Mouse (Mus musculus): Measurements from ENCODE around the gene Rasl12.

The Rasl12 gene

GRCm38 (mm10) chr9:65444692-65445091, 46.4 kb downstream of the Rasl12 start:
- no peak for DNase-seq (ENCODE audit: low read depth)

GRCm38 (mm10) chr9:65447951-65448350, 49.6 kb downstream of the Rasl12 start:
- DNase-seq (ENCODE audit: low read depth): no peak

- no peak for DNase-seq (ENCODE audit: low read depth)
Observed at GRCm38 (mm10) chr9:65458975-65459374, 60.7 kb downstream of the Rasl12 start.

- no peak for DNase-seq (ENCODE audit: low read depth)
Observed at GRCm38 (mm10) chr9:65460198-65460597, 61.9 kb downstream of the Rasl12 start.

GRCm38 (mm10) chr9:65460732-65461442, 62.6 kb downstream of the Rasl12 start, which contains the start of gene Spg21:
TSS of gene Spg21 (plus strand) at chr9:65460947.
- peak; percentile 82 for DNase-seq (ENCODE audit: low read depth)

GRCm38 (mm10) chr9:65462544-65462943, 64.2 kb downstream of the Rasl12 start:
- DNase-seq (ENCODE audit: low read depth): no peak

- DNase-seq (ENCODE audit: low read depth): peak; percentile 64
Observed at GRCm38 (mm10) chr9:65464161-65464560, 65.9 kb downstream of the Rasl12 start.
